Mouse (Mus musculus): Measurements from ENCODE around the gene Tusc2.

GRCm38 (mm10) chr9:107586974-107587832, 24.1 kb downstream of the Tusc2 start, which contains the start of gene Ifrd2:
- TF ChIP-seq CTCF (conservative IDR thresholded peaks at IDR 0.05; ENCODE audit: insufficient read depth, insufficient read length, low read depth, low read length): no peak
- no peak for TF ChIP-seq POLR2A (IDR thresholded peaks at IDR 0.05; ENCODE audit: low read depth, low read length)

Data from kidney, adult 2 months (tissue).